22 mouse cellular contexts compared by ENCODE assay signal in genomic region chr10:23277371-23277770, GRCm38 (mm10).
DNase-seq lines count a peak whose midpoint lies in the region.
"Had no signal": no experiment of that assay in that cellular context is flagged by ENCODE, and none has a peak within 500 bp of the region (broad histone marks: within the 10 kb centered on the region; RNA-seq: fewer than 3 reads in every experiment).

No protein-coding gene starts in this region.

- no peaks in the 10 kb centered on the region for H3K27me3 ChIP-seq in hindbrain, embryonic 10.5 days (ENCODE audit: insufficient read depth, poor library complexity, severe bottlenecking)
- H3K27me3 ChIP-seq: CH12.LX, Patski had no signal

- no peaks in the 10 kb centered on the region for H3K36me3 ChIP-seq in hindbrain, embryonic 10.5 days
- H3K36me3 ChIP-seq: G1E had no signal

- no peaks in the 10 kb centered on the region for H3K9me3 ChIP-seq in hindbrain, embryonic 10.5 days
- H3K9me3 ChIP-seq: G1E had no signal

- no peak overlapping the region for H3K27ac ChIP-seq in hindbrain, embryonic 10.5 days

- H3K4me3 ChIP-seq in hindbrain, embryonic 10.5 days, result no peak overlapping the region

- H3K4me1 ChIP-seq in hindbrain, embryonic 10.5 days (replicated peaks), result no peaks in the 10 kb centered on the region

- 92% methylated on average over 3 of the region's 3 CpGs for WGBS in hindbrain, embryonic 10.5 days

- DNase-seq in ES-CJ7 (ENCODE audit: low read depth, low spot score) (peak; percentile 65), R1 (ENCODE audit: low read depth, low spot score) (peak; percentile 71), ZHBTc4 (ENCODE audit: low read depth, low spot score) (peak; percentile 21), liver (no peak)
- DNase-seq in hindbrain, embryonic 10.5 days (ENCODE audit: low spot score), result no peak
- DNase-seq in kidney, postnatal 4 days, result no peak
- DNase-seq: adrenal gland, adult 2 months; adrenal gland, adult 8-10 months; adrenal gland, postnatal 10 days; adrenal gland, postnatal 14 days; adrenal gland, postnatal 25 days; adrenal gland, postnatal 36 days; B cell, adult 2 months; cerebellum, adult 11 months; cerebellum, adult 11-12 months; cerebellum, adult 18-20 months; cerebellum, adult 2 months; cerebellum, adult 8-10 months; cerebellum, adult 9-10 months had no signal

Comparison
In these comparisons a context has a peak if more than half of its experiments do, and no peak if none do; other contexts are left out.
1. DNase-seq: peak in ES-CJ7 (single experiment), R1 (single experiment) and ZHBTc4 (single experiment); none in hindbrain, embryonic 10.5 days (single experiment), liver (single experiment) and kidney, postnatal 4 days (0 of 2).